Mouse (Mus musculus) MEL (cell line): ENCODE measurements at regions not wholly inside any gene's neighbourhood (a gene's known extent, or its start where the extent isn't known, plus 50 kb on each side); places are given as distances from the start of the nearest gene placed in this dataset.

Experiments used
- BHLHE40 ChIP-seq: IDR thresholded peaks from 2 replicates; pipeline ENCODE4 v1.6.1; 2012; ENCODE audit warnings: low read depth, mild to moderate bottlenecking, inconsistent platforms, low read length, improper control_type of control experiment, borderline replicate concordance
- CHD2 ChIP-seq: IDR thresholded peaks from 2 replicates; pipeline ENCODE4 v1.6.1; 2011; ENCODE audit warnings: low read length, improper control_type of control experiment
- CTCF ChIP-seq, 3 experiments: IDR thresholded peaks in 2 of 3; conservative IDR thresholded peaks in 1 of 3; 2 replicates each; pipeline ENCODE4 v1.5.1; 2011 to 2012; ENCODE audit warnings: low read length in 3 of 3, low read depth in 2 of 3, mild to moderate bottlenecking in 2 of 3, improper control_type of control experiment in 1 of 3, inconsistent platforms in 1 of 3, mixed read lengths in 1 of 3, moderate library complexity in 1 of 3; ENCODE audit not compliant: control insufficient read depth in 1 of 3, insufficient read depth in 1 of 3, poor library complexity in 1 of 3, severe bottlenecking in 1 of 3
- POLR2A ChIP-seq, 2 experiments: IDR thresholded peaks; 2 replicates each; pipeline ENCODE4 v1.6.1; 2011 to 2012; ENCODE audit warnings: low read length in 2 of 2, mild to moderate bottlenecking in 2 of 2, control low read depth in 1 of 2, improper control_type of control experiment in 1 of 2, low read depth in 1 of 2, moderate library complexity in 1 of 2; ENCODE audit not compliant: control insufficient read depth in 1 of 2, insufficient read depth in 1 of 2, poor library complexity in 1 of 2
- POLR2AphosphoS5 ChIP-seq: IDR thresholded peaks from 2 replicates; pipeline ENCODE4 v1.6.1; 2012; ENCODE audit warnings: low read depth, borderline replicate concordance, mild to moderate bottlenecking, inconsistent platforms, low read length, moderate library complexity, mixed read lengths
- RCOR1 ChIP-seq: IDR thresholded peaks from 2 replicates; pipeline ENCODE4 v1.6.1; 2012; ENCODE audit warnings: low read depth, mild to moderate bottlenecking, inconsistent platforms, low read length, improper control_type of control experiment

- no peak for TF ChIP-seq BHLHE40
- TF ChIP-seq RCOR1: no peak
- TF ChIP-seq CTCF (IDR thresholded peaks at IDR 0.05 in 2 of 3, conservative IDR thresholded peaks at IDR 0.05 in 1 of 3; ENCODE audit: control insufficient read depth in 1 of 3, insufficient read depth in 1 of 3, low read depth in 2 of 3, low read length in 3 of 3, poor library complexity in 1 of 3, severe bottlenecking in 1 of 3): no peak
- no peak for TF ChIP-seq POLR2A (IDR thresholded peaks at IDR 0.05; ENCODE audit: control insufficient read depth in 1 of 2, insufficient read depth in 1 of 2, low read depth in 1 of 2, low read length in 2 of 2, poor library complexity in 1 of 2)
- no peak for TF ChIP-seq CHD2
- no peak for TF ChIP-seq POLR2AphosphoS5
Observed at GRCm38 (mm10) chr3:78792440-78793057, 493.8 kb downstream of the Rapgef2 start.
